Mouse (Mus musculus): ENCODE data around the gene Ttc30a1. TPM values are rescaled to one million over a fixed set of nuclear protein-coding genes. Genes with fewer than 3 reads are reported as not detected.
"Not testable (repeated sequence)": the region's sequence is repeated elsewhere in the genome, so short reads cannot be mapped to it uniquely, and the experiment has no call there.

The Ttc30a1 gene
- polyA plus RNA-seq, 1 experiment from 2014 or later: 6.1 TPM

GRCm38 (mm10) chr2:75955709-75956108 is 26.1 kb downstream of the Ttc30a1 start:
- ATAC-seq (ENCODE audit: insufficient read depth, low FRiP score, low read depth): peak; percentile 27; the same call in 1 of the 2 replicates
- Histone ChIP-seq H3K27ac (no peak overlapping the region), H3K36me3 (no peaks in the 10 kb centered on the region), H3K9me3 (no peaks in the 10 kb centered on the region), H3K27me3 (replicated peaks) (no peaks in the 10 kb centered on the region), H3K9ac (no peak overlapping the region), H3K4me2 (no peak overlapping the region), H3K4me3 (replicated peaks) (no peak overlapping the region), H3K4me1 (peaks cover 11% of the 10 kb centered on the region)
- WGBS: 45% methylated on average over 14 of the region's 14 CpGs

DNA sequence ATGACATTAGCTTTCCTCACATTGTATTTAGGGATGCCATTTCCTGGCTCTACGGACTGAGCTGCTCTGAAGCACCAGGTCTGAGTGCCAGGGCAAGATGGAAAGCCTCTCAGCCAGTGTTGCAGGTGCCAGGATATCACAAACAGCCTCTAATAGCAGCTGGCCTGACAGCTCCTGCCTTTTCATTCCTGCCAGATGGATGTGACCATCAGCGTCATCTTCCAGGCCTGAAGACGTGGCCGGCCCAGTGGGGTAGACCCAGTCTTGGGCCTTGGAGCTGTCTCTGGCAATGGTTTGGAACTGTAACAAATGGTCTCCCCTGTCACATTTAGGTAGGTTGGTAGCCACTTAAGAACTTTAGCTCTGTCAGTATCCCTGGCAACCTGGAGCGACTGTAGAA is 28.4 kb downstream of the Ttc30a1 start:
- no peaks in the 10 kb centered on the region for H3K27me3 ChIP-seq (replicated peaks)
- no peak for ATAC-seq (ENCODE audit: insufficient read depth, low FRiP score, low read depth)
- H3K9me3 ChIP-seq: no peaks in the 10 kb centered on the region
- H3K4me2 ChIP-seq: no peak overlapping the region
- H3K36me3 ChIP-seq: no peaks in the 10 kb centered on the region
- no peak overlapping the region for H3K9ac ChIP-seq
- no peaks in the 10 kb centered on the region for H3K4me1 ChIP-seq
- H3K27ac ChIP-seq: no peak overlapping the region
- H3K4me3 ChIP-seq (replicated peaks): no peak overlapping the region
- whole genome bisulfite sequencing: 89% methylated on average over 5 of the region's 5 CpGs

- Histone ChIP-seq H3K36me3 (no peaks in the 10 kb centered on the region), H3K4me3 (replicated peaks) (no peak overlapping the region), H3K9me3 (no peaks in the 10 kb centered on the region), H3K4me1 (no peaks in the 10 kb centered on the region), H3K9ac (no peak overlapping the region), H3K27me3 (replicated peaks) (no peaks in the 10 kb centered on the region), H3K27ac (no peak overlapping the region), H3K4me2 (no peak overlapping the region)
- no peak for ATAC-seq (ENCODE audit: insufficient read depth, low FRiP score, low read depth)
- 86% methylated on average over 8 of the region's 8 CpGs for WGBS
Observed at GRCm38 (mm10) chr2:75950685-75951084, 31.1 kb downstream of the Ttc30a1 start.

- peak within 1 kb of the TSS; percentile 54 for H3K4me3 ChIP-seq (replicated peaks)
- WGBS: 3% methylated on average over 39 of the region's 42 CpGs
- 0 out of 2 replicates have a peak within 1 kb of the TSS, but pooled peaks have one; percentile 22 for H3K9ac ChIP-seq
Observed at GRCm38 (mm10) chr2:75938117-75939063, 43.4 kb downstream of the Ttc30a1 start, which contains the start of gene Ttc30b. Gene Ttc30b, minus strand, starts transcription at chr2:75938585.

GRCm38 (mm10) chr2:75937520-75938116 is 44.1 kb downstream of the Ttc30a1 start:
- peaks cover 10% of the 10 kb centered on the region; the same call in 1 of the 2 replicates for H3K4me1 ChIP-seq
- ATAC-seq (ENCODE audit: insufficient read depth, low FRiP score, low read depth); H3K9me3 ChIP-seq; H3K27ac ChIP-seq; H3K36me3 ChIP-seq; H3K27me3 ChIP-seq (replicated peaks); H3K9ac ChIP-seq: not testable (repeated sequence)
- H3K4me3 ChIP-seq (replicated peaks): peak overlapping the region; percentile 54
- 65% methylated on average over 15 of the region's 17 CpGs for whole genome bisulfite sequencing
- peak overlapping the region; percentile 56 for H3K4me2 ChIP-seq

More at GRCm38 (mm10) chr2:75938117-75939063, 43.4 kb downstream of the Ttc30a1 start, which contains the start of gene Ttc30b:
- H3K4me1 ChIP-seq: peaks cover 5% of the 10 kb centered on the region; the same call in 1 of the 2 replicates
- no peaks in the 10 kb centered on the region for H3K36me3 ChIP-seq
- no peaks in the 10 kb centered on the region for H3K9me3 ChIP-seq
- peak within 1 kb of the TSS; percentile 56 for H3K4me2 ChIP-seq
- ATAC-seq (ENCODE audit: insufficient read depth, low FRiP score, low read depth): peak; percentile 77
- peak within 1 kb of the TSS; percentile 81 for H3K27ac ChIP-seq
- H3K27me3 ChIP-seq (replicated peaks): no peaks in the 10 kb centered on the region

- H3K36me3 ChIP-seq; H3K4me3 ChIP-seq (replicated peaks); H3K4me2 ChIP-seq; H3K27me3 ChIP-seq (replicated peaks); H3K27ac ChIP-seq; H3K9ac ChIP-seq; ATAC-seq (ENCODE audit: insufficient read depth, low FRiP score, low read depth); H3K9me3 ChIP-seq: not testable (repeated sequence)
- 89% methylated on average over 2 of the region's 2 CpGs for WGBS
- H3K4me1 ChIP-seq: peaks cover 10% of the 10 kb centered on the region; the same call in 1 of the 2 replicates
Observed at GRCm38 (mm10) chr2:75936685-75937084, 45.1 kb downstream of the Ttc30a1 start.

DNA sequence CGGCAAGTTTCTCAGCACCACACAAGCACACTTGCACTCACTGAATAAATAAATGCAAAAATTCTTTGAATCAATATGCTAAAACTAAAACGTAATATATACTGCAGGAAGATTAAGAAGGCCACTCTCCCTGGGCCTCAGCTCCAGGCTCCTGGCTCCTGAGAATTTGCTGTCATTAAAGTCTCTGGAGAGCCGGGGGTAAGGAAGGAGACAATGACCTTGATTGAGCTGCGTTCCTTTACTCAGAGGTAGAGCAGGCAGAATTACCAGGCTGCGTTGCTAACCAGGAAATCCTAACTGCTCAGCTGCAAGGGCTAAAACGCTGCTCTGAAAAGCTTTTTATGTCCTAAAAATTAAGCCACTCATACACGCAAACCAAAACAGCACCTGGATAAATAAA is 48.2 kb downstream of the Ttc30a1 start:
- peaks cover 7% of the 10 kb centered on the region; the same call in 1 of the 2 replicates for H3K4me1 ChIP-seq
- no peaks in the 10 kb centered on the region for H3K36me3 ChIP-seq
- no peak overlapping the region for H3K4me3 ChIP-seq (replicated peaks)
- WGBS: 35% methylated on average over 7 of the region's 7 CpGs
- no peak overlapping the region for H3K9ac ChIP-seq
- H3K4me2 ChIP-seq: no peak overlapping the region
- H3K27me3 ChIP-seq (replicated peaks): no peaks in the 10 kb centered on the region
- ATAC-seq (ENCODE audit: insufficient read depth, low FRiP score, low read depth): 0 out of 2 replicates have a peak, but pooled peaks have one; percentile 29
- no peaks in the 10 kb centered on the region for H3K9me3 ChIP-seq
- no peak overlapping the region for H3K27ac ChIP-seq

- no peak overlapping the region for H3K4me2 ChIP-seq
- 87% methylated on average over 2 of the region's 2 CpGs for WGBS
- peaks cover 7% of the 10 kb centered on the region; the same call in 1 of the 2 replicates for H3K4me1 ChIP-seq
- no peak overlapping the region for H3K27ac ChIP-seq
- no peak overlapping the region for H3K4me3 ChIP-seq (replicated peaks)
- H3K9ac ChIP-seq: no peak overlapping the region
- H3K9me3 ChIP-seq: no peaks in the 10 kb centered on the region
- H3K27me3 ChIP-seq (replicated peaks): no peaks in the 10 kb centered on the region
- ATAC-seq (ENCODE audit: insufficient read depth, low FRiP score, low read depth): no peak
- H3K36me3 ChIP-seq: peaks cover 8% of the 10 kb centered on the region; the same call in 1 of the 2 replicates
Observed at GRCm38 (mm10) chr2:75930941-75931340, 50.8 kb downstream of the Ttc30a1 start.

DNA sequence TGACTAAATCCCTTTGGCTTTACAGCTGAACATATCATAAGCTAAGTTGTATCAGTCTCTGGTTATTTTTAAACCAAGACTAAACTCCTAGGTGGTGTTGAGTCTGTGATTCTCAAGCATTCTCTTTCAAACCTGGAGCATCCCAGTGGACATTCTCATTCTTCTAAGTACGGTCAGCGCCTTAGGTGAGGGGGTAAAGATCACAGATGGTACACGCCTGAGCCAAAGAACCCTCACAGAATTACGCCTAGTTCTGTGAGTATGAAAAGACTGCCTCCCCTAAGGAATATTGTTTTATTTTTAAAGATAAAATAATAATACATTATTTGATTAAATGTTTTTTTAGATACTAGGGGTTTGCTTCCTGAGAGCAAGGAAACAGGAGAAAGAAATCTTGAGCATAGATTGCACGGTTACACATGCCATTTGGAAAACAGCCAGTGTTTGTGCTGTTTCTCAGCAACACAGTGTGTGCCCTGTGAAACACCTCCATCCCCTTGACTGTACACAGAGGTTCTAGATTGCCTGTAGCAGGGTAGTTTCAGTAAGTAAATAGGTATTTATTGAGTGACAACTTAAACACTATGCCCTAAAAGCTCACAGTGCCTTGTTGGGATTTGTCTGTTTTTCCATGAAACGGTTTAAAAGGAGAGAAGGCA is 51.9 kb downstream of the Ttc30a1 start:
- Histone ChIP-seq H3K27ac (no peak overlapping the region), H3K4me1 (peaks cover 7% of the 10 kb centered on the region; the same call in 1 of the 2 replicates), H3K9ac (no peak overlapping the region), H3K36me3 (peaks cover 8% of the 10 kb centered on the region; the same call in 1 of the 2 replicates), H3K4me3 (replicated peaks) (no peak overlapping the region), H3K27me3 (replicated peaks) (no peaks in the 10 kb centered on the region), H3K4me2 (no peak overlapping the region), H3K9me3 (no peaks in the 10 kb centered on the region)
- WGBS: 88% methylated on average over 6 of the region's 6 CpGs
- no peak for ATAC-seq (ENCODE audit: insufficient read depth, low FRiP score, low read depth)

DNA sequence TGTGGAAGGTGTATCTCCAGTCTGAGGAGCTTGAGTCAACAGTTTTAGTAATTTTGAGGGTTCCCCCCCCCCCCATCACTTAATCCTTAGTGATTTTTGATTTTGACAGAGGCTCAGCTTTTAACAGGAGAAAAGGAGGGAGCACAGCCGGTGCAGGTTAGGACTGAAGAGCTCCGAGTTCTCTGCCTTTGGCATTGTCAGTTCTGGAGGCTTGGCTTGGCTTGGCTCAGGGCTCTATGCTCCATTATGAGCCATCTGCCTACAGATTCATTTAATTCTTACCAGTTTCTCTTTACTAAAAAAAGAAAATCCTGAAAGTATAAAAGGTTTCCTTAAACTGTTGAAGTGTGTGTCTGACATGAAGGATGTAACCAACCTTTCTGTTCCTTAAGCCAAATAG is 52.6 kb downstream of the Ttc30a1 start:
- Histone ChIP-seq H3K27ac (no peak overlapping the region), H3K9me3 (no peaks in the 10 kb centered on the region), H3K27me3 (replicated peaks) (no peaks in the 10 kb centered on the region), H3K4me3 (replicated peaks) (no peak overlapping the region), H3K36me3 (peaks cover 8% of the 10 kb centered on the region; the same call in 1 of the 2 replicates), H3K4me2 (no peak overlapping the region), H3K9ac (no peak overlapping the region), H3K4me1 (peaks cover 7% of the 10 kb centered on the region; the same call in 1 of the 2 replicates)
- ATAC-seq (ENCODE audit: insufficient read depth, low FRiP score, low read depth): no peak
- whole genome bisulfite sequencing: 88% methylated on average over 2 of the region's 2 CpGs
